Mouse (Mus musculus) neural tube, embryonic 12.5 days (tissue): ENCODE data around the gene Tgm3. TPM values are rescaled to one million over a fixed set of nuclear protein-coding genes. Genes with fewer than 3 reads are reported as not detected.

Experiments used
- ATAC-seq: fragments of 200-750 bp; cut with Nextera tagmentation; 2 replicates; pipeline ENCODE4 v1.8.0; 2017; ENCODE audit warnings: low read depth, mild to moderate bottlenecking, moderate TSS enrichment, moderate library complexity; ENCODE audit not compliant: low FRiP score
- H3K27ac ChIP-seq: fragments of 300-500 bp; sonication (generic); 2 replicates; pipeline ENCODE4 v1.5.1; 2016
- H3K27me3 ChIP-seq: fragments of 300-500 bp; sonication (generic); replicated peaks from 2 replicates; pipeline ENCODE4 v1.6.1; 2016; ENCODE audit warnings: mild to moderate bottlenecking
- H3K36me3 ChIP-seq: fragments of 300-500 bp; sonication (generic); 2 replicates; pipeline ENCODE4 v1.6.1; 2016; ENCODE audit warnings: mild to moderate bottlenecking
- H3K4me1 ChIP-seq: fragments of 300-500 bp; sonication (generic); 2 replicates; pipeline ENCODE4 v1.6.1; 2016
- H3K4me2 ChIP-seq: fragments of 300-500 bp; sonication (generic); replicated peaks from 2 replicates; pipeline ENCODE4 v1.6.1; 2016; ENCODE audit warnings: mild to moderate bottlenecking
- H3K4me3 ChIP-seq: fragments of 300-500 bp; sonication (generic); 2 replicates; pipeline ENCODE4 v1.5.1; 2016
- H3K9ac ChIP-seq: fragments of 300-500 bp; sonication (generic); 2 replicates; pipeline ENCODE4 v1.6.1; 2016; ENCODE audit warnings: mild to moderate bottlenecking
- H3K9me3 ChIP-seq: fragments of 300-500 bp; sonication (generic); 2 replicates; pipeline ENCODE4 v1.6.1; 2016; ENCODE audit warnings: mild to moderate bottlenecking
- WGBS: fragments of 180-500 bp; shearing (Covaris S2); methylation state at CpG from one replicate; pipeline ENCODE4 v1.1.7; 2016; 5-methylcytosine and 5-hydroxymethylcytosine counted together
- polyA plus RNA-seq: library from polyadenylated mRNA; unstranded; fragments of >200 nt; fragmentation: Nextera tagmentation; extraction: Ambion mirVana; gene quantifications from 2 replicates; pipeline ENCODE4 v1.2.1, GENCODE M21; 2016

Tgm3 gene
- polyA plus RNA-seq = not detected in 2 replicates

DNA sequence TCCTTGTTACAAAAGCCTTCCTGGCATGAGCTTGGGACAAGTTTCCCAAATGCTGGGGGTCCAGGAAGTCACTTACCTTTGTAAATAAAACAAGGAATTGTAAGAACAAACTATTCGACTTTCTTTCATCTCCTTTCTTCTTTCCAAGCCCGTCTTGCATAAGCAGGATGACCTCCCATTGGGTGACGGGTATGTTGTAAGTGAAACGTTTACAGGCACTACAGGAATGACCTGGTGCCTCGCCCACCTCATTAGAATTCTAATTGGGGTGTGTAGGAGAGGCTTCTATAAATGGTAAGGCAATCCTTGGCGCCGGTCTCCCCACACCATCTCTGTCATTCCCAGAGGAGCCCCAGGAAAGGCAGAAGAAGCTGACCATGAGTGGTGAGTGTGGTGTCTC lies at the start of gene Tgm3:
Gene Tgm3 (plus strand): TSS at position 324 of the 400 bp plus-strand sequence.
- Histone ChIP-seq H3K27ac (no peak within 1 kb of the TSS), H3K36me3 (no peaks in the 10 kb centered on the region), H3K4me2 (no peak within 1 kb of the TSS), H3K4me1 (no peaks in the 10 kb centered on the region), H3K9me3 (no peaks in the 10 kb centered on the region), H3K27me3 (no peaks in the 10 kb centered on the region), H3K4me3 (no peak within 1 kb of the TSS), H3K9ac (no peak within 1 kb of the TSS)
- ATAC-seq = no peak
- WGBS = 22% methylated on average over 7 of the region's 7 CpGs

DNA sequence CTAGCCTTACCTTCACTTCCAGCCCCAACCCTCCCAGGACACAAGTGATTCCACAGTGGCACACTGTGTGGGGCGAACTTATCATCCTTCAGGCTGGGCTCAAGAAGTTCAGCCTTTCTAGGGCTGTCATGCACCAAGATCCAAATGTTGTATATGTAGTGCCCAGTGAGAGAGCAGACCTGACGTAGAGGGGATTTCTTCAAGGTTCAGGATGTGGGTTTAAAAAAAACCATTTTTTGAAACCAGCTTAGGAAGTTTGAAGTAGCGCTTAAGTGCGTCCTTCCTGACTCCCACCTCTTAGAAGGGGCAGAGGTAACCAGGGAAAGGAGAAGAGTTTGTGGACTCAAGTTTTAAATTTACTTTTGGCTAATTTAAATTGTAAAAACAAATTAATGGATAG lies 31.5 kb upstream of the Tgm3 start:
- ATAC-seq = no peak
- Histone ChIP-seq H3K27me3 (no peaks in the 10 kb centered on the region), H3K9ac (no peak overlapping the region)

GRCm38 (mm10) chr2:129987527-129988045 lies 24.6 kb upstream of the Tgm3 start:
- H3K9me3 ChIP-seq = no peaks in the 10 kb centered on the region
- ATAC-seq = no peak
- no peak overlapping the region for H3K27ac ChIP-seq
- no peak overlapping the region for H3K4me3 ChIP-seq
- H3K9ac ChIP-seq = no peak overlapping the region
- 92% methylated on average over 6 of the region's 6 CpGs for WGBS
- no peaks in the 10 kb centered on the region for H3K36me3 ChIP-seq
- H3K27me3 ChIP-seq = no peaks in the 10 kb centered on the region
- H3K4me2 ChIP-seq = no peak overlapping the region
- H3K4me1 ChIP-seq = no peaks in the 10 kb centered on the region

More for the DNA sequence above, 31.5 kb upstream of the Tgm3 start:
- H3K9me3 ChIP-seq = no peaks in the 10 kb centered on the region
- H3K4me1 ChIP-seq = no peaks in the 10 kb centered on the region
- H3K4me2 ChIP-seq = no peak overlapping the region
- WGBS = 92% methylated on average over 4 of the region's 4 CpGs
- H3K36me3 ChIP-seq = no peaks in the 10 kb centered on the region
- H3K4me3 ChIP-seq = no peak overlapping the region
- H3K27ac ChIP-seq = no peak overlapping the region

GRCm38 (mm10) chr2:129989646-129990045 lies 22.5 kb upstream of the Tgm3 start:
- Histone ChIP-seq H3K9ac (no peak overlapping the region), H3K4me3 (no peak overlapping the region), H3K4me2 (no peak overlapping the region), H3K27me3 (no peaks in the 10 kb centered on the region), H3K4me1 (no peaks in the 10 kb centered on the region), H3K36me3 (no peaks in the 10 kb centered on the region), H3K9me3 (no peaks in the 10 kb centered on the region), H3K27ac (no peak overlapping the region)
- ATAC-seq = no peak
- 96% methylated on average over 2 of the region's 2 CpGs for WGBS

- Histone ChIP-seq H3K9me3 (no peaks in the 10 kb centered on the region), H3K9ac (no peak overlapping the region), H3K4me3 (no peak overlapping the region), H3K27me3 (no peaks in the 10 kb centered on the region), H3K4me2 (no peak overlapping the region), H3K27ac (no peak overlapping the region), H3K36me3 (no peaks in the 10 kb centered on the region), H3K4me1 (no peaks in the 10 kb centered on the region)
- WGBS = 64% methylated on average over 3 of the region's 3 CpGs
- ATAC-seq = no peak
Measured at GRCm38 (mm10) chr2:129994468-129994867, 17.7 kb upstream of the Tgm3 start.

GRCm38 (mm10) chr2:129998476-129998875 lies 13.7 kb upstream of the Tgm3 start:
- Histone ChIP-seq H3K4me3 (no peak overlapping the region), H3K9ac (no peak overlapping the region), H3K36me3 (no peaks in the 10 kb centered on the region), H3K4me2 (no peak overlapping the region), H3K4me1 (no peaks in the 10 kb centered on the region), H3K27me3 (no peaks in the 10 kb centered on the region), H3K27ac (no peak overlapping the region), H3K9me3 (no peaks in the 10 kb centered on the region)
- ATAC-seq = no peak
- 76% methylated on average over 7 of the region's 7 CpGs for WGBS

- H3K4me2 ChIP-seq = no peak overlapping the region
- WGBS = 88% methylated on average over 4 of the region's 4 CpGs
- no peak overlapping the region for H3K9ac ChIP-seq
- H3K4me3 ChIP-seq = no peak overlapping the region
- no peak for ATAC-seq
- H3K27ac ChIP-seq = no peak overlapping the region
- H3K36me3 ChIP-seq = no peaks in the 10 kb centered on the region
- no peaks in the 10 kb centered on the region for H3K27me3 ChIP-seq
- no peaks in the 10 kb centered on the region for H3K9me3 ChIP-seq
- no peaks in the 10 kb centered on the region for H3K4me1 ChIP-seq
Measured at GRCm38 (mm10) chr2:129999296-129999695, 12.9 kb upstream of the Tgm3 start.

- Histone ChIP-seq H3K27ac (no peak overlapping the region), H3K4me2 (no peak overlapping the region), H3K27me3 (no peaks in the 10 kb centered on the region), H3K4me1 (no peaks in the 10 kb centered on the region), H3K9ac (no peak overlapping the region), H3K36me3 (no peaks in the 10 kb centered on the region), H3K4me3 (no peak overlapping the region), H3K9me3 (no peaks in the 10 kb centered on the region)
- 94% methylated on average over 3 of the region's 3 CpGs for WGBS
- no peak for ATAC-seq
Measured at GRCm38 (mm10) chr2:130000601-130001000, 11.5 kb upstream of the Tgm3 start.

GRCm38 (mm10) chr2:130004046-130004445 lies 8.1 kb upstream of the Tgm3 start:
- WGBS = 85% methylated on average over 4 of the region's 4 CpGs
- Histone ChIP-seq H3K9ac (no peak overlapping the region), H3K36me3 (no peaks in the 10 kb centered on the region), H3K4me1 (no peaks in the 10 kb centered on the region), H3K4me3 (no peak overlapping the region), H3K27me3 (no peaks in the 10 kb centered on the region), H3K27ac (no peak overlapping the region), H3K4me2 (no peak overlapping the region), H3K9me3 (no peaks in the 10 kb centered on the region)
- ATAC-seq = no peak

DNA sequence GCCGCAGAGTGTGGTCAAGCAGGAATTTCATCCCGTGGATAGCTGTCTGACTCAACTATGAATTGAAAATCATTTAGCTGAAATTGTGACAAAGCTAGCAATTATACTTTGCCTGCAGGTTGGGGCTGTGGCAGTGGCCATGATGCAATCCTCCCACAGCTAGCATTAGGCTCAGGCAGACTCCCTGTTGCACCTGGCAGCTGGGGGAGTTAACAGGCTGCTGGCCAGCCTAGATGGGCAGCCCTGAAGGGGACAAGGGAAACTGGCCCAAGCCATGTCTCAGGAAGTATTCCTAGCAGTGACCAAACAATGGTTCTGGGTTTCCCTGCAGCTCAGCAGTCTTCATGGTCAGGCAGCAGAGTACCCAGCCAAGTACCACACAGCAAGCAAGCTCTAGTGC lies 2.8 kb upstream of the Tgm3 start:
- H3K27me3 ChIP-seq = no peaks in the 10 kb centered on the region
- ATAC-seq = no peak
- 93% methylated on average over 2 of the region's 2 CpGs for WGBS

GRCm38 (mm10) chr2:130013646-130014045 lies 1.5 kb downstream of the Tgm3 start:
- Histone ChIP-seq H3K9ac (no peak overlapping the region), H3K4me1 (no peaks in the 10 kb centered on the region), H3K27ac (no peak overlapping the region), H3K4me3 (no peak overlapping the region), H3K4me2 (no peak overlapping the region), H3K36me3 (no peaks in the 10 kb centered on the region), H3K9me3 (no peaks in the 10 kb centered on the region), H3K27me3 (no peaks in the 10 kb centered on the region)
- ATAC-seq = no peak

More for the DNA sequence above, 2.8 kb upstream of the Tgm3 start:
- Histone ChIP-seq H3K27ac (no peak overlapping the region), H3K4me3 (no peak overlapping the region), H3K9me3 (no peaks in the 10 kb centered on the region), H3K4me1 (no peaks in the 10 kb centered on the region), H3K9ac (no peak overlapping the region), H3K4me2 (no peak overlapping the region), H3K36me3 (no peaks in the 10 kb centered on the region)

DNA sequence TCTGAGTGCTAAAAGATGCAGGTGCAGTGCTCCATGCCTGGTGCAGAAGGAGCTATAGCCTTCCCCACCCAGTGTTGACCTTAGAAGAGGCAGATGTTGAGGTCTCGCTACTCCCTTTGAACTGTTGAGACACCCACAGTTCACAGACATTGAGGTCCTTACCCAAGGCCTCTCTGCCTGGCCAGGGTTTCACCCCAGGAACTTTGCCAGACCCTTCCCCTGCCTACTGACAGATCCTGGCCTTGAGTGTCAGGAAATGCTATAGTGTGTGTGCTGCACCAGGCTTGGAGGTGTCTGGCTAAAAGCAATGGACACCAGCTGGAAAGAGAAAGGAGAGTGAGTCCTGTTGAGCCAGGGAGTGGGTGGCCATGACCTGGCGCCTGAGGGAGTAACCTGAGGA lies 3.0 kb downstream of the Tgm3 start:
- H3K27ac ChIP-seq = no peak overlapping the region
- no peak for ATAC-seq
- no peaks in the 10 kb centered on the region for H3K4me1 ChIP-seq
- no peaks in the 10 kb centered on the region for H3K27me3 ChIP-seq
- no peak overlapping the region for H3K4me3 ChIP-seq
- H3K4me2 ChIP-seq = no peak overlapping the region
- H3K9me3 ChIP-seq = no peaks in the 10 kb centered on the region
- no peak overlapping the region for H3K9ac ChIP-seq
- 83% methylated on average over 2 of the region's 2 CpGs for WGBS
- H3K36me3 ChIP-seq = no peaks in the 10 kb centered on the region

- WGBS = 84% methylated on average over 2 of the region's 2 CpGs
- H3K36me3 ChIP-seq = no peaks in the 10 kb centered on the region
- no peaks in the 10 kb centered on the region for H3K9me3 ChIP-seq
- no peak for ATAC-seq
- no peak overlapping the region for H3K4me3 ChIP-seq
- no peak overlapping the region for H3K27ac ChIP-seq
- H3K9ac ChIP-seq = no peak overlapping the region
- no peak overlapping the region for H3K4me2 ChIP-seq
- no peaks in the 10 kb centered on the region for H3K4me1 ChIP-seq
- no peaks in the 10 kb centered on the region for H3K27me3 ChIP-seq
Measured at GRCm38 (mm10) chr2:130018084-130018483, 5.9 kb downstream of the Tgm3 start.
